Mouse (Mus musculus) induced T-regulatory cell, adult 2 months (primary cell): ENCODE data around the gene Tbl2.

Experiments
- DNase-seq: peaks from one replicate; pipeline ENCODE4 v3.0.0-alpha.2; 2012; ENCODE audit warnings: low read depth

Gene Tbl2

GRCm38 (mm10) chr5:135186621-135187348 is 37.3 kb downstream of the Tbl2 start, which contains the start of gene Baz1b:
Gene Baz1b (plus strand): TSS chr5:135187264.
- peak; percentile 98 for DNase-seq

- no peak for DNase-seq
Measured at GRCm38 (mm10) chr5:135187349-135188213, 38.1 kb downstream of the Tbl2 start.

DNA sequence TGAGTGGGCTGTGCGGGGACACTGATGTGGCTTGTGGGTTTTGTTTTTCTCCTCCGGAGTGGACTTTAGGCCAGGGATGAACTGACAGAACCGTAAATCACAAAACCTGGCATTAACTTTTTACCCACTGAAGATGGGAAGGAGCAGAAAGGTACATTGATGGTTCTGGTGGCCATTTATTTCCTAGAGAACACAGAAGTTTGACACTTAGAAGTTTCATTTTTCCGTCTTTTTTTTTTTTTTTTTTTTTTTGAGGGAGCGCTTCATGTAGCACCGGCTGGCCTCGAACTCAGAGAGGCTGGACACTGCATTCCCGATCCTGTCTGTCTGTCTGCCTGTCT is 38.7 kb downstream of the Tbl2 start:
- peak; percentile 55 for DNase-seq

- peak; percentile 23 for DNase-seq
Measured at GRCm38 (mm10) chr5:135189281-135190022, 40.0 kb downstream of the Tbl2 start.

DNA sequence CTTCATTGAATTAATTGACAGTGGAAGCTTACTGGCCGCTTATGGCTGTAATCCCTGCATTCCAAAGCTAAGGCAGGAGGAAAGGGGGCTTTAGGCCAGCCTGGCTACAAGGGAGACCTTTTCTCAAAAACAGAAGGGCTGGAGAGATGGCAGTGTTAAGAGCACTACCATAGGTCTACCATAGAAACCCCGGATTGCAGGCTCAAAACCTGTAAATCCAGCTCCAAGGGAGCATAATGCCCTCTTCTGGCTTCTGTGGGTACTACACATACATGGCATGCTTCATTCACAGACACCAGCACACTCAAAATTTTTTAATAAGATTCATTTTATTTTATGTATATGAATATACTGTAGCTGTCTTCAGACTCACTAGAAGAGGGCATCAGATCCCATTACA is 42.2 kb downstream of the Tbl2 start:
- peak; percentile 91 for DNase-seq

- no peak for DNase-seq
Measured at GRCm38 (mm10) chr5:135192431-135192830, 43.0 kb downstream of the Tbl2 start.

GRCm38 (mm10) chr5:135196367-135196766 is 46.9 kb downstream of the Tbl2 start:
- DNase-seq = peak; percentile 43

DNA sequence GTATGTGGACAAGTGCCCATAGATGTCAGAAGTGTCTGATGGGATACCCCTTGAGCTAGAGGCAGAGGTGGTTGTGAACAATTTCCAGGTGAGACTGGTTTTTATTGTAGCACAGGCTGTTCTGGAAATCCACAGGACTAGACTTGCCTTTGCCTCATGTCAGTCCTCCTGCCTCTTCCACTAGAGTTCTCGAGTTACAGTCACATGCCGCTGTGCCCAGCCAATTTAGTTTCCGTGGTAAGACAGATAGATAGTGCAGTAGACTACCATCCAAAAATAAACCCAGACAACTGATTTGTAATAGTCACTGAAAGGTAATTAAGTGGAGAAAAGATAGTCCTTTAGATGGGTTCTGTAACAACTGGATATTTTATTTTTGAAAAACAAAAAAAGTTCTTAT is 53.3 kb downstream of the Tbl2 start:
- DNase-seq = no peak

GRCm38 (mm10) chr5:135208197-135208596 is 58.7 kb downstream of the Tbl2 start:
- DNase-seq = peak; percentile 51
